Mouse (Mus musculus) hindbrain, embryonic 16.5 days (tissue): ENCODE measurements at regions not wholly inside any gene's neighbourhood (a gene's known extent, or its start where the extent isn't known, plus 50 kb on each side); places are given as distances from the start of the nearest gene placed in this dataset.

ENCODE experiments used
- ATAC-seq: fragments of 200-750 bp; cut with Nextera tagmentation; 2 replicates; pipeline ENCODE4 v1.8.0; 2017; ENCODE audit warnings: moderate TSS enrichment, moderate library complexity
- H3K27ac ChIP-seq: fragments of 300-500 bp; sonication (generic); 2 replicates; pipeline ENCODE4 v1.5.1; 2014; ENCODE audit warnings: low read depth, mild to moderate bottlenecking, control low read depth, low read length, moderate library complexity
- H3K27me3 ChIP-seq: fragments of 300-500 bp; sonication (generic); replicated peaks from 2 replicates; pipeline ENCODE4 v1.6.1; 2014; ENCODE audit warnings: low read length; ENCODE audit not compliant: control insufficient read depth, insufficient read depth
- H3K36me3 ChIP-seq: fragments of 300-500 bp; sonication (generic); 2 replicates; pipeline ENCODE4 v1.6.1; 2014; ENCODE audit warnings: mild to moderate bottlenecking, low read length, moderate library complexity, mixed read lengths; ENCODE audit not compliant: control insufficient read depth, insufficient read depth
- H3K4me1 ChIP-seq: fragments of 300-500 bp; sonication (generic); 2 replicates; pipeline ENCODE4 v1.6.1; 2014; ENCODE audit warnings: low read depth, low read length; ENCODE audit not compliant: control insufficient read depth, insufficient read depth
- H3K4me2 ChIP-seq: fragments of 300-500 bp; sonication (generic); 2 replicates; pipeline ENCODE4 v1.6.1; 2014; ENCODE audit warnings: mild to moderate bottlenecking, low read length, control low read depth, moderate library complexity
- H3K4me3 ChIP-seq: fragments of 300-500 bp; sonication (generic); 2 replicates; pipeline ENCODE4 v1.5.1; 2014; ENCODE audit warnings: mild to moderate bottlenecking, low read length, control low read depth, moderate library complexity
- H3K9ac ChIP-seq: fragments of 300-500 bp; sonication (generic); 2 replicates; pipeline ENCODE4 v1.6.1; 2014; ENCODE audit warnings: low read depth, mild to moderate bottlenecking, control low read depth, low read length, moderate library complexity
- H3K9me3 ChIP-seq: fragments of 300-500 bp; sonication (generic); 2 replicates; pipeline ENCODE4 v1.6.1; 2014; ENCODE audit warnings: mild to moderate bottlenecking, low read length, moderate library complexity; ENCODE audit not compliant: control insufficient read depth
- WGBS: fragments of 180-500 bp; shearing (Covaris S2); extraction: QIAGEN DNeasy Blood & Tissue Kit; methylation state at CpG from one replicate; pipeline ENCODE4 v1.1.7; 2014; 5-methylcytosine and 5-hydroxymethylcytosine counted together

GRCm38 (mm10) chr6:94400471-94401051, 99.6 kb upstream of the Slc25a26 start:
- peak overlapping the region; percentile 57 for H3K4me2 ChIP-seq
- no peaks in the 10 kb centered on the region for H3K27me3 ChIP-seq
- H3K4me3 ChIP-seq: peak overlapping the region; percentile 27; the same call in 1 of the 2 replicates
- peaks cover 13% of the 10 kb centered on the region for H3K4me1 ChIP-seq
- H3K36me3 ChIP-seq: no peaks in the 10 kb centered on the region
- 22% methylated on average over 13 of the region's 13 CpGs for WGBS
- ATAC-seq: peak; percentile 85
- peak overlapping the region; percentile 67 for H3K27ac ChIP-seq
- H3K9ac ChIP-seq: peak overlapping the region; percentile 48
- no peaks in the 10 kb centered on the region for H3K9me3 ChIP-seq

GRCm38 (mm10) chr6:94391134-94391533, 107.4 kb upstream of the Magi1 start:
- H3K27ac ChIP-seq: no peak overlapping the region
- no peaks in the 10 kb centered on the region for H3K9me3 ChIP-seq
- H3K4me1 ChIP-seq: no peaks in the 10 kb centered on the region
- H3K9ac ChIP-seq: no peak overlapping the region
- no peak overlapping the region for H3K4me3 ChIP-seq
- WGBS: 52% methylated on average over 5 of the region's 5 CpGs
- no peak for ATAC-seq
- H3K36me3 ChIP-seq: no peaks in the 10 kb centered on the region
- H3K4me2 ChIP-seq: no peak overlapping the region
- H3K27me3 ChIP-seq: no peaks in the 10 kb centered on the region

- WGBS: 75% methylated on average over 2 of the region's 2 CpGs
- H3K4me2 ChIP-seq: no peak overlapping the region
- no peaks in the 10 kb centered on the region for H3K27me3 ChIP-seq
- H3K9ac ChIP-seq: no peak overlapping the region
- no peak overlapping the region for H3K27ac ChIP-seq
- H3K4me1 ChIP-seq: no peaks in the 10 kb centered on the region
- ATAC-seq: no peak
- H3K4me3 ChIP-seq: no peak overlapping the region
- H3K36me3 ChIP-seq: no peaks in the 10 kb centered on the region
- no peaks in the 10 kb centered on the region for H3K9me3 ChIP-seq
Observed at GRCm38 (mm10) chr6:94390403-94390802, 106.7 kb upstream of the Magi1 start.

GRCm38 (mm10) chr6:94389716-94390115, 106.0 kb upstream of the Magi1 start:
- ATAC-seq: no peak
- Histone ChIP-seq H3K9ac (no peak overlapping the region), H3K9me3 (no peaks in the 10 kb centered on the region), H3K4me2 (no peak overlapping the region), H3K27ac (no peak overlapping the region), H3K27me3 (no peaks in the 10 kb centered on the region), H3K4me1 (no peaks in the 10 kb centered on the region), H3K36me3 (no peaks in the 10 kb centered on the region), H3K4me3 (no peak overlapping the region)
- WGBS: 79% methylated on average over 9 of the region's 9 CpGs

GRCm38 (mm10) chr6:94387648-94388047, 103.9 kb upstream of the Magi1 start:
- WGBS: 76% methylated on average over 2 of the region's 2 CpGs

GRCm38 (mm10) chr6:94385531-94385930, 101.8 kb upstream of the Magi1 start:
- ATAC-seq: no peak
- Histone ChIP-seq H3K27ac (no peak overlapping the region), H3K4me2 (no peak overlapping the region), H3K36me3 (no peaks in the 10 kb centered on the region), H3K4me1 (no peaks in the 10 kb centered on the region), H3K27me3 (no peaks in the 10 kb centered on the region), H3K9ac (no peak overlapping the region), H3K9me3 (no peaks in the 10 kb centered on the region), H3K4me3 (no peak overlapping the region)
- WGBS: 73% methylated on average over 2 of the region's 2 CpGs

More at GRCm38 (mm10) chr6:94387648-94388047, 103.9 kb upstream of the Magi1 start:
- no peak overlapping the region for H3K4me2 ChIP-seq
- H3K9ac ChIP-seq: no peak overlapping the region
- no peak for ATAC-seq
- H3K27me3 ChIP-seq: no peaks in the 10 kb centered on the region
- H3K4me3 ChIP-seq: no peak overlapping the region
- no peak overlapping the region for H3K27ac ChIP-seq
- H3K4me1 ChIP-seq: no peaks in the 10 kb centered on the region
- no peaks in the 10 kb centered on the region for H3K9me3 ChIP-seq
- no peaks in the 10 kb centered on the region for H3K36me3 ChIP-seq

- H3K4me3 ChIP-seq: no peak overlapping the region
- H3K27ac ChIP-seq: no peak overlapping the region
- ATAC-seq: no peak
- no peak overlapping the region for H3K9ac ChIP-seq
- H3K36me3 ChIP-seq: no peaks in the 10 kb centered on the region
- H3K27me3 ChIP-seq: no peaks in the 10 kb centered on the region
- no peak overlapping the region for H3K4me2 ChIP-seq
- H3K4me1 ChIP-seq: no peaks in the 10 kb centered on the region
- 83% methylated on average over 2 of the region's 2 CpGs for WGBS
- H3K9me3 ChIP-seq: no peaks in the 10 kb centered on the region
Observed at GRCm38 (mm10) chr6:94369991-94370390, 86.3 kb upstream of the Magi1 start.

GRCm38 (mm10) chr6:94363951-94364350, 80.2 kb upstream of the Magi1 start:
- Histone ChIP-seq H3K36me3 (no peaks in the 10 kb centered on the region), H3K27me3 (no peaks in the 10 kb centered on the region), H3K27ac (no peak overlapping the region), H3K4me3 (no peak overlapping the region), H3K4me2 (no peak overlapping the region), H3K9ac (no peak overlapping the region), H3K4me1 (no peaks in the 10 kb centered on the region), H3K9me3 (no peaks in the 10 kb centered on the region)
- ATAC-seq: no peak
- WGBS: 93% methylated on average over 6 of the region's 6 CpGs

GRCm38 (mm10) chr6:94362626-94363025, 78.9 kb upstream of the Magi1 start:
- Histone ChIP-seq H3K36me3 (no peaks in the 10 kb centered on the region), H3K4me2 (no peak overlapping the region)
- ATAC-seq: no peak

GRCm38 (mm10) chr6:94357568-94357967, 73.9 kb upstream of the Magi1 start:
- Histone ChIP-seq H3K9ac (no peak overlapping the region), H3K9me3 (no peaks in the 10 kb centered on the region), H3K36me3 (no peaks in the 10 kb centered on the region), H3K4me2 (no peak overlapping the region), H3K27me3 (no peaks in the 10 kb centered on the region), H3K4me1 (no peaks in the 10 kb centered on the region), H3K27ac (no peak overlapping the region), H3K4me3 (no peak overlapping the region)
- no peak for ATAC-seq
- WGBS: 74% methylated on average over 4 of the region's 4 CpGs

More at GRCm38 (mm10) chr6:94362626-94363025, 78.9 kb upstream of the Magi1 start:
- H3K27ac ChIP-seq: no peak overlapping the region
- no peak overlapping the region for H3K4me3 ChIP-seq
- H3K4me1 ChIP-seq: no peaks in the 10 kb centered on the region
- H3K9ac ChIP-seq: no peak overlapping the region
- H3K27me3 ChIP-seq: no peaks in the 10 kb centered on the region
- H3K9me3 ChIP-seq: no peaks in the 10 kb centered on the region
